Mouse (Mus musculus) forelimb bud, embryonic 11.5 days (tissue): Measurements from ENCODE around the gene Kynu.

Source experiments
- DNase-seq: peaks from one replicate; pipeline ENCODE4 v3.0.0-alpha.2; 2012; ENCODE audit warnings: low read depth, low spot score

Kynu gene

GRCm38 (mm10) chr2:43646962-43647361, 91.8 kb downstream of the Kynu start:
- no peak for DNase-seq

- DNase-seq = no peak
Observed at GRCm38 (mm10) chr2:43669588-43669987, 114.5 kb downstream of the Kynu start.

GRCm38 (mm10) chr2:43673619-43674018, 118.5 kb downstream of the Kynu start:
- peak; percentile 67 for DNase-seq

GRCm38 (mm10) chr2:43674098-43674497, 119.0 kb downstream of the Kynu start:
- DNase-seq = no peak

GRCm38 (mm10) chr2:43675277-43675676, 120.1 kb downstream of the Kynu start:
- DNase-seq = no peak

- DNase-seq = no peak
Observed at GRCm38 (mm10) chr2:43690402-43690801, 135.3 kb downstream of the Kynu start.

- no peak for DNase-seq
Observed at GRCm38 (mm10) chr2:43691290-43691689, 136.2 kb downstream of the Kynu start.

GRCm38 (mm10) chr2:43695635-43696034, 140.5 kb downstream of the Kynu start:
- no peak for DNase-seq

GRCm38 (mm10) chr2:43712611-43713138, 157.5 kb downstream of the Kynu start:
- DNase-seq = no peak

GRCm38 (mm10) chr2:43722446-43723103, 167.4 kb downstream of the Kynu start:
- DNase-seq = peak; percentile 81

- no peak for DNase-seq
Observed at GRCm38 (mm10) chr2:43723104-43723541, 168.0 kb downstream of the Kynu start.

- no peak for DNase-seq
Observed at GRCm38 (mm10) chr2:43727181-43727580, 172.1 kb downstream of the Kynu start.

- no peak for DNase-seq
Observed at GRCm38 (mm10) chr2:43727693-43728092, 172.6 kb downstream of the Kynu start.

GRCm38 (mm10) chr2:43728831-43729230, 173.7 kb downstream of the Kynu start:
- DNase-seq = no peak
